Mouse (Mus musculus): ENCODE results near the gene Cacna2d2. TPM values are rescaled to one million over a fixed set of nuclear protein-coding genes. Genes with fewer than 3 reads are reported as not detected.
"Not testable (repeated sequence)": the region's sequence is repeated elsewhere in the genome, so short reads cannot be mapped to it uniquely, and the experiment has no call there.

The Cacna2d2 gene
- total RNA-seq, 2 experiments from 2014 or later: 12.3 to 13.4 TPM

DNA sequence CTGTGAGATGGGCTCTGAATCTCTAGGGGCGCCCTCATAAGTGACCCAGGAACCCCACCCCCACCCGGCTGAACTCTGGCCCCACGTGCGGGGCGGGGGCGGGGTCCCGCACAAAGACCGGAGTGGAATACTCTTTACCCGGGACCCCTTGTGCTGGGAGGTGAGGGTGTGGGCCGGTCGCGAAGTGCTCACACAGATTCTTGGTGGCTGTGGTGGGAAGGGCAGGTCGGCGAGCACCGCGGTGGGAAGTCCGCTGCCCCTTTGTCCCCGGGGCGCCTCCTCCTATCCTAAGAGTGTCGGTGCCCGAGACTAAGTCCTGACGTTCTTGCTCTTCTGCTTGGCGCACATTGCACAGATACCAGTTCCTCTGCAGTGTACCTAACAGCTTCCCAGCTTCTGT, 169.9 kb downstream of the Cacna2d2 start:
- DNase-seq (ENCODE audit: low spot score): no peak
- intact Hi-C loops (cut with DNase I): loop anchor here (5.0 kb wide), 1 partner anchor 58 kb away; no protein-coding TSS in a partner anchor

DNA sequence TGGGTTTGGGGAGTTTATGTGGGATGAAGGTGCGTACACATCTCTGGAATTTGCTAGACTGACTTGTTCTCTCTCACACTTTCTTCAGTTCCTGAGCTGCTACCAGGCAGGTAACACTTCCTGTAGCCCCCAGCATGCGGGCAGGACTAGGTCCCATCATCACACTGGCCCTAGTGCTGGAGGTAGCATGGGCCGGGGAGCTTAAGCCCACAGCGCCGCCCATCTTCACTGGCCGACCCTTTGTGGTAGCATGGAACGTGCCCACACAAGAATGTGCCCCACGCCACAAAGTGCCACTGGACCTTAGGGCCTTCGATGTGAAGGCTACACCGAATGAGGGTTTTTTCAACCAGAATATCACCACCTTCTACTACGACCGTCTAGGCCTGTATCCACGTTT, 170.6 kb downstream of the Cacna2d2 start:
- DNase-seq (ENCODE audit: low spot score): no peak
- intact Hi-C loops (cut with DNase I): no loop called here

GRCm38 (mm10) chr9:107570845-107571244, 171.4 kb downstream of the Cacna2d2 start:
- no peak for DNase-seq (ENCODE audit: low spot score)
- intact Hi-C loops (cut with DNase I): no loop called here

DNA sequence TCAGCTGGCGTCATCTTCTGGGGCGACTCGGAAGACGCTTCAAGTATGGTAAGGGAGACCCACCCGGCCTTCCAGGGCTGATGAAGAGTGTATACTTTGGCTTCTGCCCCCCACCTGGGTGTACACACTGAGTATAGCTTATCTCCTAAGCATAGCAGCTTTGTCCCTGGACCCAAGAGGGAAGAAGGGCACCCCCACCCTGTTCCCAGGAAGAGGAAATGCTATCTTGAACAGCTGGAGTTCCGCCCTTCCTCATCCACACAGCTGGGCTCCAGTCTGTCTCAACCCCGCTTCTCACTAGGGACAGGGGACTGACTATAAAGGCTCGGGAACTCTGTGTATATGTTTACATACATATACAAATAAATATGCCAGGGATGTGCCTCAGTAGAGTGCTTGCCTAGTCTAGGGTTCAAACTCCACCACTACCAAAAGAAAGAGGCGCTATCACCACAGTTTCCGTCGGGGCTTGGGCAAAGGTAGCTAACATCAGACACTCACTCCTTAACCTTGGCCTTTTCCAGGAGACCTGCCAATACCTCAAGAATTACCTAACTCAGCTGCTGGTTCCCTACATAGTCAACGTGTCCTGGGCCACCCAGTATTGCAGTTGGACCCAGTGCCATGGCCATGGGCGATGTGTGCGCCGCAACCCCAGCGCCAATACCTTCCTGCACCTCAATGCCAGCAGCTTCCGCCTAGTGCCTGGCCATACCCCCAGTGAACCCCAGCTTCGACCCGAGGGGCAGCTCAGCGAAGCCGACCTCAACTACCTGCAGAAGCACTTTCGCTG, 172.3 kb downstream of the Cacna2d2 start:
- intact Hi-C loops (cut with DNase I): no loop called here
- no peak for DNase-seq (ENCODE audit: low spot score)

- intact Hi-C loops (cut with DNase I): no loop called here
- DNase-seq (ENCODE audit: low spot score): no peak
These were observed 172.9 kb downstream of the Cacna2d2 start for GRCm38 (mm10) chr9:107572327-107572662.

DNA sequence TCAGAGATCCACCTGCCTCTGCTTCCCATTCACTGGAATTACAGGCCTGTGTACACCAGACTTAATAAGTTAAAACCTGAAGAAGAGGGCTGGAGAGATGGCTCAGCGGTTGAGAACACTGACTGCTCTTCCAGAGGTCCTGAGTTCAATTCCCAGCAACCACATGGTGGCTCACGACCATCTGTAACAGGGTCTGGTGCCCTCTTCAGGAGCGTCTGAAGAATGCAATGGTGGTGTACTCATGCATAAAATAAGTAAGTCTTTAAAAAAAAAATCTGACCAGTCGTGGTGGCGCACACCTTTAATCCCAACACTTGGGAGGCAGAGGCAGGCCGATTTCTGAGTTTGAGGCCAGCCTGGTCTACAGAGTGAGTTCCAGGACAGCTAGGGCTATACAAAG, 174.4 kb downstream of the Cacna2d2 start:
- DNase-seq (ENCODE audit: low spot score); intact Hi-C loops (cut with DNase I): not testable (repeated sequence)

DNA sequence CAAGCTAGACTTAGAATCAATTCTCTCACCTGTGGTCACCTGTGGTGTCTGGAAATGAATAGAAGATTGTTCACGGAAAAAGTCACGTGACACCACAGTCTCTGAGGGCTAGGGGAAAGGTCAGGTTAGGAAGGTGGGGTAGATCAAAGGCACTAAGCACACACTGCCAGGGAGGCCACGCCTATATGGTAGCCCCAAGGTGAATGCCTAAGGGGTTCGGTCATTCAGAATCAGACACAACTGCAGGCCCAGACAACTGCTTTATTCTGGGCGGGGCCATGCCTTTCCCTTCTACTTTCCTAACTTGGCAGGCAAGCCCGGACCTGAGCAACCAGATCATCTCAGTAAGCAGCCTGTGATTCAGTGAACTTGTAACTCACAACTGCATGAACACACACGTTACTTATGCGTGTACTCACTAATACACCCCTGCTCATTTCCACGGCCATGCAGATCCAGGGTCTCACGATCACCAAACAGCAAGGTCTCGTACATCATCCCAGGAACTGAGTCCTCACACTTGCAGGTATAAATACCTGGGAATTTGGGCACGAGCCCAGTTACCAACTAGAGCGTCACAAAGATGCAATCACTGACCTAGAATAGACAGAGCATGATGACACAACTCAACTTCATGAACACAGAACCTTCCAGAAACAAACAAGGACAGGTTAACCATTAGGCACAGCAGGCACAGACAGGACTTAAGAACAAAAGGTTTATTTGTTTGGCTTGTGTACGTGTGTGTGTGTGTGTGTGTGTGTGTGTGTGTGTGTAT, 176.4 kb downstream of the Cacna2d2 start:
- intact Hi-C loops (cut with DNase I): no loop called here
- DNase-seq (ENCODE audit: low spot score): no peak

DNA sequence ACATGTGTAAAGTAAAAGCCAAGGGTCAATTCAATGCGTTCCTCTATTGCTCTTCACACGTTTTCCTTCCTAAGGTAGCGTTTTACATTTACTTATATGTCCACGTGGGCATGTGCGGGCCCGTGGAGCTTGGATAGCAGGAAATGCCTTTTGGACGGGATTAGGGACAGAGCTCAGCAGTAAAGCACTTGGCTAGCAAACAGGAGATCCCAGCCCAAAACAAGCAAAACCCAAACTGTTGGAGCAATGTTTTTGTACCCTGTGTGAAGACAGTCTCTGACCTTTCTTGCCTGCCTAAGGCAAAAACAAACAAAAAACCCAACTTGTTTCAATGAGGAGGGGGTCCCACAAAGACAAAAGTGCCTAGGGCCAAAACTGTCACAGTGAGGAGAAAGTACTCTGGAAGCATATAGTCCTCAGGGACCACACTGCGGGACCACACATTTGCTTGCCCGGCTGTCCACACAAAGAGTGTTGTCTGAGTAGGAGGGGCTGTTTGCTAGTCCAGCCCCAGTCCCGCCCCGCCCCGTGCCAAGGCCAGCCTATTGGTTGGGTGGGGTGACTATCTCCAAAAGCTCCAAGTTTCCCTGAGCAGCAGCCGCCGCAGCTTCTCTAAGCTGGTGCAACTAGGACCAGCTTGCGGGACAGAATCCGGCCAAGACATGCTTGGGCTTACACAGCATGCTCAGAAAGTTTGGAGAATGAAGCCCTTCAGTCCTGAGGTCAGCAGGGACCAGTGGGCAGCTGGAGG, 177.1 kb downstream of the Cacna2d2 start, which contains the start of gene Hyal1:
Hyal1 (plus strand) TSS at position 571 of the 751 bp plus-strand sequence.
- peak; percentile 75 for DNase-seq (ENCODE audit: low spot score)
- intact Hi-C loops (cut with DNase I): no loop called here

DNA sequence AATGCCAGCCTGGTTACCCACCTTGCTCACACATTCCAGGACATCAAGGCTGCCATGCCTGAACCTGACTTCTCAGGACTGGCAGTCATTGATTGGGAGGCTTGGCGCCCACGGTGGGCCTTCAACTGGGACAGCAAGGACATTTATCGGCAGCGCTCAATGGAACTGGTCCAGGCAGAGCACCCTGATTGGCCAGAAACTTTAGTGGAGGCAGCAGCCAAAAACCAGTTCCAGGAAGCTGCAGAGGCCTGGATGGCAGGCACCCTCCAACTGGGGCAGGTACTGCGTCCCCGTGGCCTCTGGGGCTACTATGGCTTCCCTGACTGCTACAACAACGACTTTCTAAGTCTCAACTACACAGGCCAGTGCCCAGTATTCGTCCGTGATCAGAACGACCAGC, 178.5 kb downstream of the Cacna2d2 start:
- no peak for DNase-seq (ENCODE audit: low spot score)
- intact Hi-C loops (cut with DNase I): no loop called here

DNA sequence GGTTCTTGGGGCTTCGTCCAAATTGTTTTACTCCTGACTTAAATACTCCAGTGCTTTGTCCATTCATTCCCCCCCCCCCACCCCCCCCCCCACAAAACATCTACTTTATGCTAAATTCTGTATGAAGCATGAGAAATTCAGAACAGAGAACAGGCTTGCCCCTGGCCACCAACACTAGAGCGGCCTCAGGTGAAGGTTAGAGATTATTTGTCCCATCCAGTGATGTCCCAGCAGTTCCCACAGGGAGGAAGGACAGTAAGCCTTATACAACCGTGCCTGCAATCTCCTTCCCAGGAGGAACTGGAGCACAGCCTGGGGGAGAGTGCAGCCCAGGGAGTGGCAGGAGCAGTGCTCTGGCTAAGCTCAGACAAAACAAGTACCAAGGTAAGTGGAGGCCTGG, 179.2 kb downstream of the Cacna2d2 start, which contains the start of gene Naa80:
Naa80 (plus strand) TSS at position 301 of the 400 bp plus-strand sequence.
- no peak for DNase-seq (ENCODE audit: low spot score)
- intact Hi-C loops (cut with DNase I): no loop called here

Other genes with a start within 250 kb of the Cacna2d2 start
- 1 to 10 TPM; 2.7 to 3.5 TPM for gene Dock3, start 167.7 kb upstream of the Cacna2d2 start, total RNA-seq (2021)
- 10 to 100 TPM; 28.3 to 30.9 TPM for gene Mapkapk3, start 109.7 kb upstream of the Cacna2d2 start, total RNA-seq (2021)
- 100 to 1,000 TPM; 122 to 198 TPM for gene Cish, start 103.6 kb upstream of the Cacna2d2 start, total RNA-seq (2021)
- 10 to 100 TPM; 23.0 to 26.9 TPM for gene Hemk1, start 61.3 kb upstream of the Cacna2d2 start, total RNA-seq (2021)
- 1 to 10 TPM; 4.8 to 5.9 TPM for gene 6430571L13Rik, start 59.0 kb upstream of the Cacna2d2 start, total RNA-seq (2021)
- 10 to 100 TPM; 20.6 to 21.4 TPM for gene Tmem115, start 134.3 kb downstream of the Cacna2d2 start, total RNA-seq (2021)
- 1 to 10 TPM; 3.1 to 3.5 TPM for gene Cyb561d2, start 142.6 kb downstream of the Cacna2d2 start, total RNA-seq (2021)
- 10 to 100 TPM; 17.3 to 18.9 TPM for gene Nprl2, start 142.6 kb downstream of the Cacna2d2 start, total RNA-seq (2021)
- not detected for gene Zmynd10, start 147.7 kb downstream of the Cacna2d2 start, total RNA-seq (2021)
- gene Rassf1, start 151.9 kb downstream of the Cacna2d2 start, total RNA-seq (2021): 10 to 100 TPM; 12.1 to 16.7 TPM
- 10 to 100 TPM; 28.6 to 30.4 TPM for gene Tusc2, start 163.6 kb downstream of the Cacna2d2 start, total RNA-seq (2021)
- gene Hyal2, start 168.3 kb downstream of the Cacna2d2 start, total RNA-seq (2021): 10 to 100 TPM; 35.4 to 36.2 TPM
- gene Hyal1, start 177.3 kb downstream of the Cacna2d2 start, total RNA-seq (2021): 1 to 10 TPM; 5.3 TPM
- gene Naa80, start 179.3 kb downstream of the Cacna2d2 start, total RNA-seq (2021): 10 to 100 TPM; 14.0 to 18.4 TPM
- under 1 TPM; 0.45 to 0.62 TPM for gene Hyal3, start 181.2 kb downstream of the Cacna2d2 start, total RNA-seq (2021)
- gene Ifrd2, start 188.0 kb downstream of the Cacna2d2 start, total RNA-seq (2021): 10 to 100 TPM; 44.6 to 45.8 TPM
- 10 to 100 TPM; 15.0 to 17.8 TPM for gene Sema3b, start 209.6 kb downstream of the Cacna2d2 start, total RNA-seq (2021)
- 100 to 1,000 TPM; 241 to 257 TPM for gene Gnai2, start 235.8 kb downstream of the Cacna2d2 start, total RNA-seq (2021)